Mouse (Mus musculus) forebrain, postnatal 0 days (tissue): ENCODE data around the gene Emc9. TPM values are rescaled to one million over a fixed set of nuclear protein-coding genes. Genes with fewer than 3 reads are reported as not detected.

Source experiments
- ATAC-seq: fragments of 200-750 bp; cut with Nextera tagmentation; 2 replicates; pipeline ENCODE4 v1.8.0; 2017; ENCODE audit warnings: mild to moderate bottlenecking, moderate library complexity
- DNase-seq: peaks from one replicate; pipeline ENCODE4 v3.0.0-alpha.2; 2015
- H3K27ac ChIP-seq: fragments of 300-500 bp; sonication (generic); 2 replicates; pipeline ENCODE4 v1.5.1; 2014; ENCODE audit warnings: low read depth, mild to moderate bottlenecking, antibody characterized with exemption, low read length, moderate library complexity, mixed read lengths
- H3K27me3 ChIP-seq: fragments of 300-500 bp; sonication (generic); 2 replicates; pipeline ENCODE4 v1.6.1; 2014; ENCODE audit warnings: mild to moderate bottlenecking, low read length, mixed read lengths; ENCODE audit not compliant: insufficient read depth
- H3K36me3 ChIP-seq: fragments of 300-500 bp; sonication (generic); 2 replicates; pipeline ENCODE4 v1.6.1; 2014; ENCODE audit warnings: mild to moderate bottlenecking, moderate library complexity; ENCODE audit not compliant: insufficient read depth
- H3K4me1 ChIP-seq: fragments of 300-500 bp; sonication (generic); 2 replicates; pipeline ENCODE4 v1.6.1; 2014; ENCODE audit warnings: antibody characterized with exemption; ENCODE audit not compliant: insufficient read depth
- H3K4me2 ChIP-seq: fragments of 300-500 bp; sonication (generic); 2 replicates; pipeline ENCODE4 v1.6.1; 2014; ENCODE audit warnings: low read depth, mild to moderate bottlenecking, moderate library complexity
- H3K4me3 ChIP-seq: fragments of 300-500 bp; sonication (generic); 2 replicates; pipeline ENCODE4 v1.5.1; 2014; ENCODE audit warnings: low read depth, low read length, mixed read lengths
- H3K9ac ChIP-seq: fragments of 300-500 bp; sonication (generic); 2 replicates; pipeline ENCODE4 v1.6.1; 2014; ENCODE audit warnings: mild to moderate bottlenecking
- H3K9me3 ChIP-seq: fragments of 300-500 bp; sonication (generic); 2 replicates; pipeline ENCODE4 v1.6.1; 2016; ENCODE audit warnings: low read length
- CTCF ChIP-seq: sonication (generic); IDR thresholded peaks from 2 replicates; pipeline ENCODE4 v1.5.1; 2016; ENCODE audit warnings: antibody characterized with exemption, control low read depth, low read depth
- WGBS: fragments of 180-500 bp; shearing (Covaris S2); extraction: QIAGEN DNeasy Blood & Tissue Kit; methylation state at CpG from one replicate; pipeline ENCODE4 v1.1.7; 2014; 5-methylcytosine and 5-hydroxymethylcytosine counted together
- polyA plus RNA-seq: library from polyadenylated mRNA; unstranded; fragments of >200 nt; fragmentation: Nextera tagmentation; extraction: Ambion mirVana; gene quantifications from 2 replicates; pipeline ENCODE4 v1.2.1, GENCODE M21; 2015
- total RNA-seq: library from RNA; depleted of rRNA; stranded (reverse); fragments of >200 nt; gene quantifications from 2 replicates; pipeline ENCODE4 v1.2.3, GENCODE M21; 2014; rRNA removed

The Emc9 gene
- total and polyA plus RNA-seq, 2 experiments from 2014 or later, result 31.5 to 53.2 TPM

- no peaks in the 10 kb centered on the region for H3K36me3 ChIP-seq
- H3K4me2 ChIP-seq, result no peak overlapping the region
- no peak overlapping the region for H3K4me3 ChIP-seq
- no peak for ATAC-seq
- H3K27ac ChIP-seq, result no peak overlapping the region
- no peaks in the 10 kb centered on the region for H3K27me3 ChIP-seq
- H3K9me3 ChIP-seq, result no peaks in the 10 kb centered on the region
- no peak for DNase-seq
- TF ChIP-seq CTCF, result peak; percentile 75
- WGBS, result 54% methylated on average over 6 of the region's 6 CpGs
- no peak overlapping the region for H3K9ac ChIP-seq
- H3K4me1 ChIP-seq, result peaks cover 4% of the 10 kb centered on the region; the same call in 1 of the 2 replicates
Observed at GRCm38 (mm10) chr14:55536116-55536745, 48.9 kb downstream of the Emc9 start.

Other genes with a start within 250 kb of the Emc9 start
Only the 30 nearest of the 31 such genes appear.
- 11.9 and 14.8 TPM in 2 replicates for gene Dhrs4, start 106.5 kb downstream of the Emc9 start, total RNA-seq
- gene Dhrs4, start 106.5 kb downstream of the Emc9 start, polyA plus RNA-seq, result 20.9 and 22.2 TPM in 2 replicates
- 91.4 and 129 TPM in 2 replicates for gene Carmil3, start 94.7 kb downstream of the Emc9 start, total RNA-seq
- gene Carmil3, start 94.7 kb downstream of the Emc9 start, polyA plus RNA-seq, result 13.2 and 19.5 TPM in 2 replicates
- 32.5 and 39.6 TPM in 2 replicates for gene Cpne6, start 74.9 kb downstream of the Emc9 start, total RNA-seq
- gene Cpne6, start 74.9 kb downstream of the Emc9 start, polyA plus RNA-seq, result 48.7 and 49.9 TPM in 2 replicates
- gene Nrl, start 60.3 kb downstream of the Emc9 start, total RNA-seq, result 2.0 and 2.7 TPM in 2 replicates
- gene Nrl, start 60.3 kb downstream of the Emc9 start, polyA plus RNA-seq, result 0.21 TPM in 1 of 2 replicates, not detected in the other
- 23.6 and 24.5 TPM in 2 replicates for gene Pck2, start 45.0 kb downstream of the Emc9 start, total RNA-seq
- 9.8 and 12.5 TPM in 2 replicates for gene Pck2, start 45.0 kb downstream of the Emc9 start, polyA plus RNA-seq
- gene Dcaf11, start 25.3 kb downstream of the Emc9 start, total RNA-seq, result 101 and 104 TPM in 2 replicates
- 89.4 and 103 TPM in 2 replicates for gene Dcaf11, start 25.3 kb downstream of the Emc9 start, polyA plus RNA-seq
- not detected in 2 replicates for gene A730061H03Rik, start 24.9 kb downstream of the Emc9 start, total RNA-seq
- gene A730061H03Rik, start 24.9 kb downstream of the Emc9 start, polyA plus RNA-seq, result not detected in 2 replicates
- 0.23 TPM in 1 of 2 replicates, not detected in the other for gene Fitm1, start 9.7 kb downstream of the Emc9 start, total RNA-seq
- gene Fitm1, start 9.7 kb downstream of the Emc9 start, polyA plus RNA-seq, result 0.20 and 0.22 TPM in 2 replicates
- 136 and 138 TPM in 2 replicates for gene Psme1, start 7.2 kb downstream of the Emc9 start, total RNA-seq
- 219 and 238 TPM in 2 replicates for gene Psme1, start 7.2 kb downstream of the Emc9 start, polyA plus RNA-seq
- gene Psme2, start 5.8 kb upstream of the Emc9 start, total RNA-seq, result 76.2 and 137 TPM in 2 replicates
- 171 and 193 TPM in 2 replicates for gene Psme2, start 5.8 kb upstream of the Emc9 start, polyA plus RNA-seq
- 13.5 and 24.2 TPM in 2 replicates for gene Rnf31, start 6.4 kb upstream of the Emc9 start, total RNA-seq
- 17.0 and 18.9 TPM in 2 replicates for gene Rnf31, start 6.4 kb upstream of the Emc9 start, polyA plus RNA-seq
- 16.8 and 18.1 TPM in 2 replicates for gene Irf9, start 18.3 kb upstream of the Emc9 start, total RNA-seq
- 5.6 and 7.0 TPM in 2 replicates for gene Irf9, start 18.3 kb upstream of the Emc9 start, polyA plus RNA-seq
- 8.5 and 9.2 TPM in 2 replicates for gene Rec8, start 32.7 kb upstream of the Emc9 start, total RNA-seq
- 5.9 and 7.2 TPM in 2 replicates for gene Rec8, start 32.7 kb upstream of the Emc9 start, polyA plus RNA-seq
- gene Ipo4, start 50.7 kb upstream of the Emc9 start, total RNA-seq, result 79.8 and 92.0 TPM in 2 replicates
- gene Ipo4, start 50.7 kb upstream of the Emc9 start, polyA plus RNA-seq, result 82.4 and 90.9 TPM in 2 replicates
- 2.1 and 6.4 TPM in 2 replicates for gene Gm49378, start 52.6 kb upstream of the Emc9 start, total RNA-seq
- 0.97 and 1.0 TPM in 2 replicates for gene Gm49378, start 52.6 kb upstream of the Emc9 start, polyA plus RNA-seq
- gene Tm9sf1, start 58.5 kb upstream of the Emc9 start, total RNA-seq, result 26.5 and 33.4 TPM in 2 replicates
- gene Tm9sf1, start 58.5 kb upstream of the Emc9 start, polyA plus RNA-seq, result 36.0 and 48.4 TPM in 2 replicates
- gene Tssk4, start 64.9 kb upstream of the Emc9 start, total RNA-seq, result 0.43 and 0.46 TPM in 2 replicates
- 0.22 and 0.23 TPM in 2 replicates for gene Tssk4, start 64.9 kb upstream of the Emc9 start, polyA plus RNA-seq
- gene Mdp1, start 75.2 kb upstream of the Emc9 start, total RNA-seq, result 50.8 and 51.5 TPM in 2 replicates
- 60.0 and 63.5 TPM in 2 replicates for gene Mdp1, start 75.2 kb upstream of the Emc9 start, polyA plus RNA-seq
- gene Gmpr2, start 86.6 kb upstream of the Emc9 start, total RNA-seq, result 19.9 and 26.9 TPM in 2 replicates
- gene Gmpr2, start 86.6 kb upstream of the Emc9 start, polyA plus RNA-seq, result 37.3 and 40.9 TPM in 2 replicates
- gene Nedd8, start 86.8 kb upstream of the Emc9 start, total RNA-seq, result 132 and 192 TPM in 2 replicates
- gene Nedd8, start 86.8 kb upstream of the Emc9 start, polyA plus RNA-seq, result 593 and 742 TPM in 2 replicates
- gene Tinf2, start 96.5 kb upstream of the Emc9 start, total RNA-seq, result 16.9 and 26.3 TPM in 2 replicates
- 18.8 and 21.5 TPM in 2 replicates for gene Tinf2, start 96.5 kb upstream of the Emc9 start, polyA plus RNA-seq
- gene Tgm1, start 128.6 kb upstream of the Emc9 start, total RNA-seq, result 0.05 and 0.15 TPM in 2 replicates
- gene Tgm1, start 128.6 kb upstream of the Emc9 start, polyA plus RNA-seq, result 0.15 and 0.21 TPM in 2 replicates
- gene Rabggta, start 137.0 kb upstream of the Emc9 start, total RNA-seq, result 72.8 and 73.3 TPM in 2 replicates
- 49.4 and 56.9 TPM in 2 replicates for gene Rabggta, start 137.0 kb upstream of the Emc9 start, polyA plus RNA-seq
- 70.4 and 83.8 TPM in 2 replicates for gene Dhrs1, start 160.4 kb upstream of the Emc9 start, total RNA-seq
- gene Dhrs1, start 160.4 kb upstream of the Emc9 start, polyA plus RNA-seq, result 83.3 and 86.0 TPM in 2 replicates
- gene Nop9, start 160.4 kb upstream of the Emc9 start, total RNA-seq, result 23.3 and 34.7 TPM in 2 replicates
- 21.4 and 25.6 TPM in 2 replicates for gene Nop9, start 160.4 kb upstream of the Emc9 start, polyA plus RNA-seq
- 0.23 and 0.43 TPM in 2 replicates for gene Cideb, start 173.2 kb upstream of the Emc9 start, total RNA-seq
- 0.20 and 0.54 TPM in 2 replicates for gene Cideb, start 173.2 kb upstream of the Emc9 start, polyA plus RNA-seq
- 0.38 TPM in 2 replicates for gene Ltb4r2, start 176.1 kb upstream of the Emc9 start, total RNA-seq
- 0.65 and 1.1 TPM in 2 replicates for gene Ltb4r2, start 176.1 kb upstream of the Emc9 start, polyA plus RNA-seq
- gene Ltb4r1, start 180.7 kb upstream of the Emc9 start, total RNA-seq, result 0.38 and 0.48 TPM in 2 replicates
- gene Ltb4r1, start 180.7 kb upstream of the Emc9 start, polyA plus RNA-seq, result 0.90 and 0.99 TPM in 2 replicates
- gene Adcy4, start 198.8 kb upstream of the Emc9 start, total RNA-seq, result 1.6 and 3.6 TPM in 2 replicates
- gene Adcy4, start 198.8 kb upstream of the Emc9 start, polyA plus RNA-seq, result 1.6 and 1.7 TPM in 2 replicates
- 0.46 and 0.90 TPM in 2 replicates for gene Ripk3, start 203.6 kb upstream of the Emc9 start, total RNA-seq
- gene Ripk3, start 203.6 kb upstream of the Emc9 start, polyA plus RNA-seq, result 0.86 and 2.0 TPM in 2 replicates